Mouse (Mus musculus): ENCODE data around the gene Sdk2. TPM values are rescaled to one million over a fixed set of nuclear protein-coding genes. Genes with fewer than 3 reads are reported as not detected.

Sdk2 gene
- polyA plus RNA-seq, 1 experiment from 2014 or later, result 4.3 TPM

- Histone ChIP-seq H3K4me3 (ENCODE audit: low read depth, low read length) (no peak overlapping the region), H3K27me3 (ENCODE audit: control insufficient read depth, insufficient read depth, low read length) (no peaks in the 10 kb centered on the region), H3K9ac (replicated peaks; ENCODE audit: low read depth, low read length) (no peak overlapping the region), H3K27ac (ENCODE audit: low read length) (no peak overlapping the region), H3K36me3 (ENCODE audit: control insufficient read depth, insufficient read depth, low read length) (no peaks in the 10 kb centered on the region), H3K9me3 (ENCODE audit: control insufficient read depth, low read depth, low read length) (no peaks in the 10 kb centered on the region), H3K4me2 (replicated peaks; ENCODE audit: low read depth, low read length) (no peak overlapping the region), H3K4me1 (ENCODE audit: control insufficient read depth, insufficient read depth, low read length) (no peaks in the 10 kb centered on the region)
- ATAC-seq (ENCODE audit: insufficient number of reproducible peaks, insufficient read depth, low FRiP score, low read depth), result no peak
- 49% methylated on average over 6 of the region's 6 CpGs for WGBS
Observed at GRCm38 (mm10) chr11:114000051-114000450, 66.8 kb downstream of the Sdk2 start.

DNA sequence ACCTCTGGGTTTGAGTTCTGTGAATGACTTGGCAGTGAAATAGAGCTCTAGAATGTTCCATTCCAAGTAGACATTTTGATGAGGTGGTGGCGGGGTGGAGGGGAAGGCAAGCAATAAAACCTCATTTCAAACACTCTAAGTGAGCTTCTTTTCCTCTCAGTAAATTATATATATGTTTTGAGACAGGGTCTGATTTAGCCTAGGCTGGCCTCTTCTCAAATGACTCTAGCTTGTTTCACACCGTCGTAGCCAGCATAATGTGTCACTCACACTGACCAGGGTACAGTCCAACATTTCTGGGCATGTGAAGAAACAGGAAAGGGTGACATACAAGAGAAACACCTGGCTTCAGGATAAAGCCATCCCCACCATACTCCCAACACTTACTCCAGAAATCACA is 68.1 kb downstream of the Sdk2 start:
- Histone ChIP-seq H3K9me3 (ENCODE audit: control insufficient read depth, low read depth, low read length) (no peaks in the 10 kb centered on the region), H3K27ac (ENCODE audit: low read length) (no peak overlapping the region), H3K4me3 (ENCODE audit: low read depth, low read length) (no peak overlapping the region), H3K9ac (replicated peaks; ENCODE audit: low read depth, low read length) (no peak overlapping the region), H3K27me3 (ENCODE audit: control insufficient read depth, insufficient read depth, low read length) (no peaks in the 10 kb centered on the region), H3K36me3 (ENCODE audit: control insufficient read depth, insufficient read depth, low read length) (no peaks in the 10 kb centered on the region), H3K4me1 (ENCODE audit: control insufficient read depth, insufficient read depth, low read length) (no peaks in the 10 kb centered on the region), H3K4me2 (replicated peaks; ENCODE audit: low read depth, low read length) (no peak overlapping the region)
- 91% methylated on average over 3 of the region's 3 CpGs for WGBS
- no peak for ATAC-seq (ENCODE audit: insufficient number of reproducible peaks, insufficient read depth, low FRiP score, low read depth)

DNA sequence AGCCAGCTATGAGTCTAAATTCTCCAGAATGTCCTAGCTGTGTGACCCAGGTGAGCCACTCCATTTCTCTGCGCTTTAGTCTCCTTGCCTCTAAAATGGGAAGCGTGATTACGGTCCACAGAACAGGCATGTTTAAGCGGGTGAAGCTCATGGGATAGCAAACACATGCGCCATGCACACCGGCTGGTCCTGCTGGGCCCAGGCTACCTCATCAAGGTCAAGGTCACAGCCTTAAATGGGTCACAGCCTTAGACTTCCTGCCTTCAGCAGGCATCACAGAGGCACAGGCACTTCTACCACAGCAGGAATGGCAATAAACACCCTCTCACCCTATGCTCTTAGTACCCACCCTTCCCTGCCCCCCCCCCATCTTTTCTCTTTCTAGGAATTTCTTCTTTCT is 72.9 kb downstream of the Sdk2 start:
- Histone ChIP-seq H3K9me3 (ENCODE audit: control insufficient read depth, low read depth, low read length) (no peaks in the 10 kb centered on the region), H3K9ac (replicated peaks; ENCODE audit: low read depth, low read length) (no peak overlapping the region), H3K27me3 (ENCODE audit: control insufficient read depth, insufficient read depth, low read length) (no peaks in the 10 kb centered on the region), H3K36me3 (ENCODE audit: control insufficient read depth, insufficient read depth, low read length) (no peaks in the 10 kb centered on the region), H3K27ac (ENCODE audit: low read length) (no peak overlapping the region), H3K4me3 (ENCODE audit: low read depth, low read length) (no peak overlapping the region), H3K4me1 (ENCODE audit: control insufficient read depth, insufficient read depth, low read length) (no peaks in the 10 kb centered on the region; the same call in 1 of the 2 replicates), H3K4me2 (replicated peaks; ENCODE audit: low read depth, low read length) (no peak overlapping the region)
- WGBS, result 90% methylated on average over 6 of the region's 6 CpGs
- no peak for ATAC-seq (ENCODE audit: insufficient number of reproducible peaks, insufficient read depth, low FRiP score, low read depth)

- no peaks in the 10 kb centered on the region for H3K9me3 ChIP-seq (ENCODE audit: control insufficient read depth, low read depth, low read length)
- H3K4me3 ChIP-seq (ENCODE audit: low read depth, low read length), result no peak overlapping the region
- no peaks in the 10 kb centered on the region for H3K27me3 ChIP-seq (ENCODE audit: control insufficient read depth, insufficient read depth, low read length)
- no peak overlapping the region for H3K27ac ChIP-seq (ENCODE audit: low read length)
- no peaks in the 10 kb centered on the region for H3K36me3 ChIP-seq (ENCODE audit: control insufficient read depth, insufficient read depth, low read length)
- no peak overlapping the region for H3K4me2 ChIP-seq (replicated peaks; ENCODE audit: low read depth, low read length)
- H3K4me1 ChIP-seq (ENCODE audit: control insufficient read depth, insufficient read depth, low read length), result no peaks in the 10 kb centered on the region; the same call in 1 of the 2 replicates
- WGBS, result 69% methylated on average over 10 of the region's 10 CpGs
- no peak overlapping the region for H3K9ac ChIP-seq (replicated peaks; ENCODE audit: low read depth, low read length)
- ATAC-seq (ENCODE audit: insufficient number of reproducible peaks, insufficient read depth, low FRiP score, low read depth), result no peak
Observed at GRCm38 (mm10) chr11:113992894-113993293, 74.0 kb downstream of the Sdk2 start.

- Histone ChIP-seq H3K4me2 (replicated peaks; ENCODE audit: low read depth, low read length) (no peak overlapping the region), H3K36me3 (ENCODE audit: control insufficient read depth, insufficient read depth, low read length) (no peaks in the 10 kb centered on the region), H3K27ac (ENCODE audit: low read length) (no peak overlapping the region), H3K27me3 (ENCODE audit: control insufficient read depth, insufficient read depth, low read length) (no peaks in the 10 kb centered on the region), H3K9me3 (ENCODE audit: control insufficient read depth, low read depth, low read length) (no peaks in the 10 kb centered on the region), H3K4me3 (ENCODE audit: low read depth, low read length) (no peak overlapping the region), H3K4me1 (ENCODE audit: control insufficient read depth, insufficient read depth, low read length) (no peaks in the 10 kb centered on the region; the same call in 1 of the 2 replicates), H3K9ac (replicated peaks; ENCODE audit: low read depth, low read length) (no peak overlapping the region)
- ATAC-seq (ENCODE audit: insufficient number of reproducible peaks, insufficient read depth, low FRiP score, low read depth), result no peak
- 83% methylated on average over 8 of the region's 8 CpGs for WGBS
Observed at GRCm38 (mm10) chr11:113991886-113992285, 75.0 kb downstream of the Sdk2 start.

- Histone ChIP-seq H3K4me1 (ENCODE audit: control insufficient read depth, insufficient read depth, low read length) (peaks cover 10% of the 10 kb centered on the region), H3K4me3 (ENCODE audit: low read depth, low read length) (0 out of 2 replicates have a peak overlapping the region, but pooled peaks have one; percentile 5), H3K9ac (replicated peaks; ENCODE audit: low read depth, low read length) (no peak overlapping the region), H3K27ac (ENCODE audit: low read length) (no peak overlapping the region), H3K27me3 (ENCODE audit: control insufficient read depth, insufficient read depth, low read length) (no peaks in the 10 kb centered on the region), H3K9me3 (ENCODE audit: control insufficient read depth, low read depth, low read length) (no peaks in the 10 kb centered on the region), H3K36me3 (ENCODE audit: control insufficient read depth, insufficient read depth, low read length) (no peaks in the 10 kb centered on the region), H3K4me2 (replicated peaks; ENCODE audit: low read depth, low read length) (0 out of 2 replicates have a peak overlapping the region, but pooled peaks have one; percentile 21)
- 6% methylated on average over 6 of the region's 6 CpGs for WGBS
- ATAC-seq (ENCODE audit: insufficient number of reproducible peaks, insufficient read depth, low FRiP score, low read depth), result peak; percentile 31; the same call in 1 of the 2 replicates
Observed at GRCm38 (mm10) chr11:113990466-113990865, 76.4 kb downstream of the Sdk2 start.

- WGBS, result 26% methylated on average over 4 of the region's 4 CpGs
- Histone ChIP-seq H3K4me2 (replicated peaks; ENCODE audit: low read depth, low read length) (0 out of 2 replicates have a peak overlapping the region, but pooled peaks have one; percentile 21), H3K27ac (ENCODE audit: low read length) (no peak overlapping the region), H3K27me3 (ENCODE audit: control insufficient read depth, insufficient read depth, low read length) (no peaks in the 10 kb centered on the region), H3K9me3 (ENCODE audit: control insufficient read depth, low read depth, low read length) (no peaks in the 10 kb centered on the region), H3K9ac (replicated peaks; ENCODE audit: low read depth, low read length) (no peak overlapping the region), H3K4me1 (ENCODE audit: control insufficient read depth, insufficient read depth, low read length) (peaks cover 13% of the 10 kb centered on the region), H3K36me3 (ENCODE audit: control insufficient read depth, insufficient read depth, low read length) (no peaks in the 10 kb centered on the region), H3K4me3 (ENCODE audit: low read depth, low read length) (no peak overlapping the region)
- ATAC-seq (ENCODE audit: insufficient number of reproducible peaks, insufficient read depth, low FRiP score, low read depth), result no peak
Observed at GRCm38 (mm10) chr11:113990065-113990464, 76.8 kb downstream of the Sdk2 start.

DNA sequence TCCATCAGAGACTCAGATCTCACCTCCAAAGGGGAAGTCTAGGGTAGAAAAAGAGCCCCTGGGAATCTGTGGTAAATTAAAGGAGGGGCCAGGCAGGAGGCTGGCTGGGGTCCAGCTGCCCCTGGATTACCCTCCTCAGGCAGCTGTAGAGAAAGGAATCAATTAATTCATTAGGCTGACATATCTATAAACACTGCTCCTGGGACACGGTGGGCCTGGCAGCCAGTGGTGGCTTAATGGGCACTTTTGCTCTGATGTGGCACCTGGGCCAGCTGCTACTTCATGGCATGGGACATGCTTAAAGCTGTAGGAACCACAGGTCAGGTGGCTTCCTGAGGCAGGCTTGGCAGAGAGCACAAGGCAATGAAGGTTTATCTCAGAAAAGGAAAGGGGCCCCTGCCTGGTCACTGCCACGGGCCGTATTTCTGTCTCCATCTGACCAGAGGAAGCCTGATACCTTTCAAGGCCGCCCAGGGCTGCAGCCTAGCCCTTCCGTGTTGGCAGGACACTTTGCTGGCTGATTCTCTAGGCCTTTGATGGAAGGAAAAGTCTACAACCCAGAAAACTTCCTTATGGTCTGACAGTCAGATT is 80.9 kb downstream of the Sdk2 start:
- WGBS, result 26% methylated on average over 5 of the region's 5 CpGs
- H3K9me3 ChIP-seq (ENCODE audit: control insufficient read depth, low read depth, low read length), result no peaks in the 10 kb centered on the region
- H3K4me1 ChIP-seq (ENCODE audit: control insufficient read depth, insufficient read depth, low read length), result peaks cover 25% of the 10 kb centered on the region

More for the DNA sequence above, 80.9 kb downstream of the Sdk2 start:
- Histone ChIP-seq H3K4me3 (ENCODE audit: low read depth, low read length) (no peak overlapping the region), H3K4me2 (replicated peaks; ENCODE audit: low read depth, low read length) (no peak overlapping the region), H3K27ac (ENCODE audit: low read length) (no peak overlapping the region), H3K9ac (replicated peaks; ENCODE audit: low read depth, low read length) (no peak overlapping the region), H3K36me3 (ENCODE audit: control insufficient read depth, insufficient read depth, low read length) (no peaks in the 10 kb centered on the region), H3K27me3 (ENCODE audit: control insufficient read depth, insufficient read depth, low read length) (no peaks in the 10 kb centered on the region)
- 0 out of 2 replicates have a peak, but pooled peaks have one; percentile 3 for ATAC-seq (ENCODE audit: insufficient number of reproducible peaks, insufficient read depth, low FRiP score, low read depth)
